Mouse (Mus musculus) MEL (cell line): ENCODE measurements around the gene Siva1.

Source experiments
- CHD2 ChIP-seq: IDR thresholded peaks from 2 replicates; pipeline ENCODE4 v1.6.1; 2011; ENCODE audit warnings: low read length, improper control_type of control experiment
- CTCF ChIP-seq, 3 experiments: IDR thresholded peaks in 2 of 3; conservative IDR thresholded peaks in 1 of 3; 2 replicates each; pipeline ENCODE4 v1.5.1; 2011 to 2012; ENCODE audit warnings: low read length in 3 of 3, low read depth in 2 of 3, mild to moderate bottlenecking in 2 of 3, improper control_type of control experiment in 1 of 3, inconsistent platforms in 1 of 3, mixed read lengths in 1 of 3, moderate library complexity in 1 of 3; ENCODE audit not compliant: control insufficient read depth in 1 of 3, insufficient read depth in 1 of 3, poor library complexity in 1 of 3, severe bottlenecking in 1 of 3
- E2F4 ChIP-seq: IDR thresholded peaks from 2 replicates; pipeline ENCODE4 v1.6.1; 2011; ENCODE audit warnings: low read depth, low read length, improper control_type of control experiment, borderline replicate concordance
- EP300 ChIP-seq, 2 experiments: IDR thresholded peaks; 2 replicates each; pipeline ENCODE4 v1.6.1; 2011; ENCODE audit warnings: improper control_type of control experiment in 2 of 2, low read length in 2 of 2, low read depth in 1 of 2, mild to moderate bottlenecking in 1 of 2
- GATA1 ChIP-seq: IDR thresholded peaks from 2 replicates; pipeline ENCODE4 v1.6.1; 2011; ENCODE audit warnings: low read depth, low read length, improper control_type of control experiment
- TBP ChIP-seq: IDR thresholded peaks from 2 replicates; pipeline ENCODE4 v1.8.0; 2011; ENCODE audit warnings: low read depth, low read length, improper control_type of control experiment

DNA sequence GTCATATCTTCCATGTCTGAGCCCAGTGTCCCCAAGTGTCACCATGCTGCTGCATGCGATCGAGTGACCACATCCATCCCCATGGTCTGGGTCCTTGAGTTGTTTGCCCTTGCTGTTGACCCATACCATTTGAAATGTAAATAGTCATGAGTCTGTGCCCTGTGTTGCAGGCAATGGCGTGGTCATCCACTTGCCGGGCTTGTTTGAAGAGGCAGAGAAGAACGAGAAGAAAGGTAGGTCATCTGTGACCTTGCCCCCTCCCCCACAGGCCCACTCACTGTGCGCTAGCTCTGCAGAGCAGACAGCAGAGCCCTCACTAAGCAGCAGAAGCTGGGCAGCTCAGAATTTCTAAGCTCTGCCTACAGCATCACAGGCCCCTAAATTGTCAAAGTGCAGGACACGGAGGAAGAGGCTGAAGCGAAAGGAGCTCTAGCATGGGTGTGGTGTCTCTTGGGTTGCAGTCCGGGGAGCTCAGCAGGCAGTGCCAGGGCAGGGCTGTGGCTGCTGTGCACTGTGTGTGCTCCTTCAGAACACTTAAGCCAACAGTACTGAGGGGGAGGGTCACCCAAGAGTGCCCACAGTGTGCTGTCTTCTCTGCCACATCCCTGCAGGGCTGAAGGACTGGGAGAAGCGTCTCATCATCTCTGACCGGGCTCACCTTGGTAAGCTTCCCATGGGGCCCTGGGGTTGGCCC, 12.2 kb upstream of the Siva1 start:
- TF ChIP-seq GATA1, result no peak
- TF ChIP-seq CHD2, result no peak
- TF ChIP-seq CTCF (IDR thresholded peaks at IDR 0.05 in 2 of 3, conservative IDR thresholded peaks at IDR 0.05 in 1 of 3; ENCODE audit: control insufficient read depth in 1 of 3, insufficient read depth in 1 of 3, low read depth in 2 of 3, low read length in 3 of 3, poor library complexity in 1 of 3, severe bottlenecking in 1 of 3), result no peak
- TF ChIP-seq E2F4, result no peak
- no peak for TF ChIP-seq EP300 (IDR thresholded peaks at IDR 0.05; ENCODE audit: low read depth in 1 of 2, low read length in 2 of 2)
- TF ChIP-seq TBP, result no peak
